In genomic region chrX:36228861-36229260, GRCm38 (mm10) we compare ENCODE assay signal across 13 mouse cellular contexts. TPM values are rescaled to one million over a fixed set of nuclear protein-coding genes. Genes with fewer than 3 reads are reported as not detected.
DNase-seq lines count a peak whose midpoint lies in the region; ATAC-seq and TF ChIP-seq lines count a peak whose summit lies in the region.
"Had no signal": no experiment of that assay in that cellular context is flagged by ENCODE, and none has a peak within 500 bp of the region (broad histone marks: within the 10 kb centered on the region; RNA-seq: fewer than 3 reads in every experiment).

No protein-coding gene starts in this region.

- no peak for TF ChIP-seq CTCF in gastrocnemius, adult 2 months (IDR thresholded peaks at IDR 0.05)

- no peaks in the 10 kb centered on the region for H3K4me1 ChIP-seq in forebrain, embryonic 14.5 days (ENCODE audit: control insufficient read depth, insufficient read depth, low read length)
- H3K4me1 ChIP-seq: liver, embryonic 12.5 days had no signal

- no peak overlapping the region for H3K4me2 ChIP-seq in forebrain, embryonic 14.5 days (ENCODE audit: low read length)
- H3K4me2 ChIP-seq: liver, embryonic 12.5 days had no signal

- no peaks in the 10 kb centered on the region for H3K36me3 ChIP-seq in forebrain, embryonic 14.5 days (ENCODE audit: control insufficient read depth, insufficient read depth, low read length)
- H3K36me3 ChIP-seq: liver, embryonic 12.5 days had no signal

- no peak overlapping the region for H3K4me3 ChIP-seq in gastrocnemius, adult 2 months
- no peak overlapping the region for H3K4me3 ChIP-seq in forebrain, embryonic 14.5 days (ENCODE audit: low read depth, low read length)
- H3K4me3 ChIP-seq: liver, embryonic 12.5 days had no signal

- intact Hi-C loops in gastrocnemius, adult 2 months (cut with DNase I) = loop anchor here (5.0 kb wide), 2 partner anchors 98 to 123 kb away; partner anchors contain the start of gene Lonrf3
- intact Hi-C loops in gastrocnemius, postnatal 14 days (cut with DNase I; ENCODE audit: low total_unique reads) = loop anchor here (5.0 kb wide), 1 partner anchor 163 kb away; no protein-coding TSS in a partner anchor

- H3K27ac ChIP-seq in gastrocnemius, adult 2 months = 0 out of 2 replicates have a peak overlapping the region, but pooled peaks have one; percentile 43
- no peak overlapping the region for H3K27ac ChIP-seq in forebrain, embryonic 14.5 days (ENCODE audit: low read depth, low read length)
- H3K27ac ChIP-seq: liver, embryonic 12.5 days had no signal

- 61% methylated on average over 7 of the region's 7 CpGs for WGBS in forebrain, embryonic 14.5 days

- no peaks in the 10 kb centered on the region for H3K9me3 ChIP-seq in forebrain, embryonic 14.5 days (replicated peaks; ENCODE audit: control insufficient read depth, low read length)
- H3K9me3 ChIP-seq: liver, embryonic 12.5 days had no signal

- no peak for ATAC-seq in forebrain, embryonic 14.5 days
- ATAC-seq: intestine, postnatal 0 days; liver, embryonic 12.5 days had no signal

- H3K9ac ChIP-seq in forebrain, embryonic 14.5 days (ENCODE audit: low read length) = no peak overlapping the region
- H3K9ac ChIP-seq: liver, embryonic 12.5 days had no signal

- H3K27me3 ChIP-seq in forebrain, embryonic 14.5 days (replicated peaks; ENCODE audit: control insufficient read depth, insufficient read depth, low read length) = no peaks in the 10 kb centered on the region
- H3K27me3 ChIP-seq: liver, embryonic 12.5 days had no signal

- no peak for DNase-seq in gastrocnemius, adult 2 months
- DNase-seq in gastrocnemius, postnatal 14 days = no peak
- DNase-seq in ovary, postnatal 36 days (ENCODE audit: low spot score) = peak; percentile 9
- no peak for DNase-seq in ovary, adult 18-20 months (ENCODE audit: low spot score)
- DNase-seq in kidney, postnatal 14 days = peak; percentile 17
- no peak for DNase-seq in forebrain, embryonic 14.5 days (ENCODE audit: low spot score)
- DNase-seq in urinary bladder, postnatal 4 days (ENCODE audit: low spot score in 2 of 2) = no peak
- no peak for DNase-seq in cerebellum, postnatal 14 days
- DNase-seq: cerebellum, postnatal 36 days; thymus, adult 2 months had no signal

RNA-seq across cellular contexts. Expression of gene Zcchc12, which starts 33.2 kb away (rescaled TPM):
- not detected for total RNA-seq in gastrocnemius, adult 2 months (2021)
- not detected for total RNA-seq in gastrocnemius, postnatal 14 days (2021)
- polyA plus RNA-seq in forebrain, embryonic 14.5 days (2014; fragmentation: Nextera tagmentation; extraction: Ambion mirVana) = 202 and 243 TPM in 2 replicates
- total RNA-seq: megakaryocyte-erythroid progenitor cell, adult 5-6 weeks had no signal

Comparison
In these comparisons a context has a peak if more than half of its experiments do, and no peak if none do; other contexts are left out.
1. DNase-seq: peak in ovary, postnatal 36 days (single experiment) and kidney, postnatal 14 days (single experiment); none in gastrocnemius, adult 2 months (single experiment), gastrocnemius, postnatal 14 days (single experiment), ovary, adult 18-20 months (single experiment), forebrain, embryonic 14.5 days (single experiment), urinary bladder, postnatal 4 days (0 of 2) and cerebellum, postnatal 14 days (0 of 2).